Mouse (Mus musculus) 3T3-L1 (cell line): Measurements from ENCODE around the gene Trub2.

Experiments
- DNase-seq: peaks from one replicate; pipeline ENCODE4 v3.0.0-alpha.2; 2015; ENCODE audit warnings: low read depth, low spot score

Gene Trub2

GRCm38 (mm10) chr2:29724664-29725365 is 63.5 kb downstream of the Trub2 start:
- DNase-seq, result no peak

DNA sequence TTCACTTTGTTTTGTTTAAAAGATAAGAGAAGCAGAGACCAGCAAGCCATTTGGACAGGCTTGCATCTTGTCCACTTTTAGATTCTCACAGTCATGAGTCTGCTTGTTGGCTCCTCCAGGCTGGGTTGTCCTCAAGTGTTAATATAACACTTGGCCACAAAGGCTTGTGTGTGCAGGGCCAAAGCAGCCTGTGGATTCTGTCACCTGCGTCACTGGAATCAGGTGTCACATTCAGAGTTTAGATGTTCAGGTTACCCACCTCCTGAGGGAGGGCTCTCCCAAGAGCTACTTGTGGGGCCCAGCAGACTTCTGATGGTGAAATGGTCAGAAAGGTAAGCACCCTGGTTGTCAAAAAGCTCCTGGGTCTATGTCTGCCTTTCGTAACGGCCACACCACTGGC is 65.2 kb downstream of the Trub2 start:
- no peak for DNase-seq

DNA sequence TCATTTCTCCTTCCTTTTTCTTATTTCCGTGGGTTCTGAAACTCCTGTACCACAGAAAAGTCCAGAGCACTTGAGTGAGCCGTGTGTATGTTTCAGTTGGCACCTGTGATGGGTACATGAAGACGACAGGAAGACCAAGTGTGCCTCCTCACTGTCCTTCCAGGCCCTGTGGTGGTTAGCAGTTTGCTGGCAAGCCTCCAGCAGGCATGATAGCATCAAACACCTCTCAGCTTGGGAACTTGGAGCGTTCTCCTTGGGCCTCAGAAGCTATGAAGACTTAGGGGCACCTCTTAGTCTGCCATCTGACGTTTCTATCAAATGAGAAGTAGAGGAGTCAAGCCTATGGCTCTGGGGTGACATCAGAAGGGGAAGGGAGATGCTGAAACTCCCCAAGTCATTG is 69.7 kb downstream of the Trub2 start:
- no peak for DNase-seq

DNA sequence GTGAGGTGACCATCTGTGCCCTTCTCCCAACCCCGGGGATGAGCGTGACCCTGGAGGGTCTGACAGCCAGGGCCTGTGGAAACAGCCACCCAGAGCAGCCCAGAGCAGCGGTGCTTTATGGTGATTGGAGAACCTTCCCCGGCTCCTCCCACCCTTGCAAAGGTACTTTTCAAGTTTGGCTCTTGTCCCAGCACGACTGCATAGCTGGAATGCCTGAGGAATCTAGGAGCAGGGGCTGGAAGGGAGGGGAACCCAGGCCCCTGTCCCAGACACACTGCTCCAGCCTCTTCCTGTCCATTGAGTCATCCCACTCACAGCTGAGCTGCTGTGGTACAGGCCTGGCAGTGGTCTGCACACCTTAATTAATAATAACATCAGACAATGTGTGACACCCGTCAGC is 71.6 kb downstream of the Trub2 start:
- peak; percentile 94 for DNase-seq

GRCm38 (mm10) chr2:29716143-29716542 is 72.2 kb downstream of the Trub2 start:
- DNase-seq, result peak; percentile 27

- DNase-seq, result no peak
Measured at GRCm38 (mm10) chr2:29714127-29714526, 74.2 kb downstream of the Trub2 start.

- DNase-seq, result no peak
Measured at GRCm38 (mm10) chr2:29713501-29713900, 74.8 kb downstream of the Trub2 start.

DNA sequence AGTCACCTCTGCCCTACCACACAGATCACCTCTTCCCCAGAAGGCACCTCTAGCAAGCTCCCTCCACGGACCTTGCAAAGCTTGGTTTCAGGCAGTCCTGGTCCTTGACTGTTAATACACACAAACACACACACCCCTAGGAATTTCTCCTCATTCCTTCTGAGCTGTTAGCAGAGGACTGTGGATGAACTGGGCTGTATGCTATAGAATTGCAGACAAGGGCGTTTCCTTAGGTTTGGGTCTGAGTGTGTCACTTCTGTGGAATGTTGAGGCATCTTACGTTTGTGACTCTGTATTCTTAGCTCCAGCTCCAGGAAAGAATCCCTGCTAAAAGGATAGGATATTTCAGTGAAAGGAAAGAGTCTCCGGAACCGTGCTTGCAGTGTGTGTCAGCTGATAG is 76.4 kb downstream of the Trub2 start:
- DNase-seq, result peak; percentile 90
